Mouse (Mus musculus) spleen, postnatal 14 days (tissue): Measurements from ENCODE around the gene Zfp708.
"Not testable (repeated sequence)": the region's sequence is repeated elsewhere in the genome, so short reads cannot be mapped to it uniquely, and the experiment has no call there.

Experiments
- DNase-seq, 2 experiments: peaks; one replicate each; pipeline ENCODE4 v3.0.0; 2021 to 2022; ENCODE audit warnings: low spot score in 2 of 2

The Zfp708 gene

GRCm38 (mm10) chr13:67097876-67098275 lies at the start of gene Zfp708:
TSS of gene Zfp708 (minus strand) at chr13:67097976.
- DNase-seq: no peak

GRCm38 (mm10) chr13:67128038-67128721 lies 30.4 kb upstream of the Zfp708 start:
- peak; percentile 38 to 66 for DNase-seq

GRCm38 (mm10) chr13:67127507-67127906 lies 29.7 kb upstream of the Zfp708 start:
- not testable (repeated sequence) for DNase-seq

GRCm38 (mm10) chr13:67124460-67124859 lies 26.7 kb upstream of the Zfp708 start:
- DNase-seq: no peak

GRCm38 (mm10) chr13:67121360-67121759 lies 23.6 kb upstream of the Zfp708 start, which contains the start of gene Zfp759:
TSS of gene Zfp759 (plus strand) at chr13:67121660.
- not testable (repeated sequence) for DNase-seq

GRCm38 (mm10) chr13:67116163-67116562 lies 18.4 kb upstream of the Zfp708 start, which contains the start of gene Rslcan18:
TSS of gene Rslcan18 (minus strand) at chr13:67116263.
- DNase-seq: not testable (repeated sequence)

GRCm38 (mm10) chr13:67113287-67113686 lies 15.5 kb upstream of the Zfp708 start:
- DNase-seq: no peak

GRCm38 (mm10) chr13:67112096-67112495 lies 14.3 kb upstream of the Zfp708 start:
- DNase-seq: no peak

- peak in 1 of 2 experiments; percentile 30 for DNase-seq
These were observed 11.0 kb upstream of the Zfp708 start for GRCm38 (mm10) chr13:67108821-67109206.

GRCm38 (mm10) chr13:67108194-67108820 lies 10.5 kb upstream of the Zfp708 start, which contains the start of gene Gm28557:
TSS of gene Gm28557 (minus strand) at chr13:67108604.
- DNase-seq: peak; percentile 66 to 84

GRCm38 (mm10) chr13:67107681-67108080 lies 9.9 kb upstream of the Zfp708 start:
- DNase-seq: no peak

- no peak for DNase-seq
These were observed 7.6 kb downstream of the Zfp708 start for GRCm38 (mm10) chr13:67090154-67090553.

GRCm38 (mm10) chr13:67081946-67082345 lies 15.8 kb downstream of the Zfp708 start:
- DNase-seq: no peak

GRCm38 (mm10) chr13:67081142-67081713 lies 16.5 kb downstream of the Zfp708 start:
- DNase-seq: peak; percentile 32 to 42

GRCm38 (mm10) chr13:67077244-67077643 lies 20.5 kb downstream of the Zfp708 start:
- no peak for DNase-seq

- no peak for DNase-seq
These were observed 25.0 kb downstream of the Zfp708 start for GRCm38 (mm10) chr13:67072786-67073185.

GRCm38 (mm10) chr13:67065386-67065785 lies 32.4 kb downstream of the Zfp708 start:
- DNase-seq: no peak

GRCm38 (mm10) chr13:67062427-67062826 lies 35.3 kb downstream of the Zfp708 start:
- DNase-seq: no peak

- DNase-seq: peak; percentile 66 to 81
These were observed 36.9 kb downstream of the Zfp708 start, which contains the start of gene Zfp712 for GRCm38 (mm10) chr13:67060786-67061358. TSS of gene Zfp712 (minus strand) at chr13:67061170.

GRCm38 (mm10) chr13:67060161-67060785 lies 37.5 kb downstream of the Zfp708 start:
- DNase-seq: no peak
